In the genomic region with DNA sequence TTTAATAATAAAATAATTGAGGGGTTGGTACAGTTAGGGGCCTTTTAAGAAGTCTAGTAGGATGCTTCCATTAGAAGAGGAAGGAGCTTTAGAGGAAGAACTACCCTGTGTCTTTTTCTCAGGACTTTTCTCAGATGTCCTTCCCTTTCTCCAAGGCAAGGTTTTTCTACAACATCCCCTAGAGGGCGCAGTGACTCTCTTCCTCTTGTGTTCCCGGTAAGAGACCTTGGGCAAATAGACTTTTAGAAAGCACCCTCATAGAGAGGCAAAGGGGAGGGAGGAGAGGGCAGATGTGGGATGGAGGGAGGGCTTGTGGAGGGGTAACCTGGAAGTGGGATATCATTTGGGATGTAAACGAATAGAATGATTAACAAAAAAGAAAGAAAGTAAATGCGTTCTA, we compare ENCODE assay signal across 9 mouse cellular contexts.
DNase-seq lines count a peak whose midpoint lies in the region; ATAC-seq and TF ChIP-seq lines count a peak whose summit lies in the region.
"Had no signal": no experiment of that assay in that cellular context is flagged by ENCODE, and none has a peak within 500 bp of the region (broad histone marks: within the 10 kb centered on the region; RNA-seq: fewer than 3 reads in every experiment).

No protein-coding gene starts in this region.

- TF ChIP-seq POLR2A in brain, embryonic 14.5 days (IDR thresholded peaks at IDR 0.05; ENCODE audit: borderline replicate concordance, extremely low read depth, insufficient read depth, insufficient read length, poor library complexity, severe bottlenecking), result no peak

- no peak overlapping the region for H3K4me3 ChIP-seq in gastrocnemius, adult 2 months
- no peak overlapping the region for H3K4me3 ChIP-seq in neural tube, embryonic 11.5 days (ENCODE audit: low read depth, low read length)

- no peak overlapping the region for H3K4me2 ChIP-seq in neural tube, embryonic 11.5 days (ENCODE audit: low read depth)

- H3K9ac ChIP-seq in neural tube, embryonic 11.5 days (ENCODE audit: low read length), result no peak overlapping the region

- peak; percentile 26 for DNase-seq in gastrocnemius, adult 2 months
- no peak for DNase-seq in gastrocnemius, adult 8-10 months (ENCODE audit: low spot score in 2 of 2)
- peak; percentile 3 for DNase-seq in 416B (ENCODE audit: low read depth)
- peak; percentile 73 for DNase-seq in brain, embryonic 14.5 days (ENCODE audit: low read depth)
- DNase-seq in gastrocnemius, postnatal 10 days, result peak; percentile 28
- DNase-seq in layer of hippocampus, postnatal 25 days (ENCODE audit: extremely low spot score in 1 of 2, low spot score in 1 of 2), result peak; percentile 29 to 55
- peak; percentile 50 for DNase-seq in neural tube, embryonic 11.5 days (ENCODE audit: low spot score)

- H3K4me1 ChIP-seq in neural tube, embryonic 11.5 days (ENCODE audit: control insufficient read depth, insufficient read depth, low read length), result no peaks in the 10 kb centered on the region

- H3K36me3 ChIP-seq in neural tube, embryonic 11.5 days (ENCODE audit: control insufficient read depth, insufficient read depth, low read length), result no peaks in the 10 kb centered on the region
- H3K36me3 ChIP-seq: G1E had no signal

- TF ChIP-seq CTCF in gastrocnemius, adult 2 months (IDR thresholded peaks at IDR 0.05), result peak; percentile 68
- peak; percentile 62; the same call in 1 of the 2 replicates for TF ChIP-seq CTCF in brain, embryonic 14.5 days (IDR thresholded peaks at IDR 0.05; ENCODE audit: borderline replicate concordance, extremely low read depth, insufficient read depth, insufficient read length)

- no peaks in the 10 kb centered on the region for H3K27me3 ChIP-seq in neural tube, embryonic 11.5 days (ENCODE audit: control insufficient read depth, insufficient read depth, low read length)

- intact Hi-C loops in gastrocnemius, adult 2 months (cut with DNase I), result loop anchor here (5.0 kb wide), 1 partner anchor 568 kb away; no protein-coding TSS in a partner anchor

- no peak overlapping the region for H3K27ac ChIP-seq in gastrocnemius, adult 2 months
- H3K27ac ChIP-seq in neural tube, embryonic 11.5 days (ENCODE audit: low read depth, low read length), result no peak overlapping the region

- ATAC-seq in neural tube, embryonic 11.5 days (ENCODE audit: insufficient read depth, low FRiP score, low TSS enrichment), result no peak
- ATAC-seq in CD4-positive, CD25-positive, alpha-beta regulatory T cell, adult 4 months, result no peak

- no peaks in the 10 kb centered on the region for H3K9me3 ChIP-seq in neural tube, embryonic 11.5 days (ENCODE audit: control insufficient read depth, low read length)

- 29% methylated on average over 4 of the region's 4 CpGs for WGBS in neural tube, embryonic 11.5 days

Comparison
In these comparisons a context has a peak if more than half of its experiments do, and no peak if none do; other contexts are left out.
1. DNase-seq: peak in gastrocnemius, adult 2 months (single experiment), 416B (single experiment), brain, embryonic 14.5 days (single experiment), gastrocnemius, postnatal 10 days (single experiment), layer of hippocampus, postnatal 25 days (2 of 2) and neural tube, embryonic 11.5 days (single experiment); none in gastrocnemius, adult 8-10 months (0 of 2).